Mouse (Mus musculus) ES-Bruce4 (cell line): ENCODE data around the gene Acaca.

Source experiments
- CTCF ChIP-seq: IDR thresholded peaks from one replicate; pipeline ENCODE4 v1.8.1; 2011; ENCODE audit warnings: low read depth, low read length
- EP300 ChIP-seq: IDR thresholded peaks from 2 replicates; pipeline ENCODE4 v1.6.1; 2011; ENCODE audit warnings: low read depth, low read length; ENCODE audit not compliant: insufficient read depth
- POLR2A ChIP-seq: IDR thresholded peaks from one replicate; pipeline ENCODE4 v1.8.1; 2011; ENCODE audit warnings: low read length; ENCODE audit not compliant: insufficient read depth

- TF ChIP-seq EP300: no peak
- no peak for TF ChIP-seq POLR2A
- no peak for TF ChIP-seq CTCF
Observed at GRCm38 (mm10) chr11:84164561-84164960, 35.1 kb downstream of the Acaca start.
